14 mouse cellular contexts compared by ENCODE assay signal in genomic region chr4:135140647-135141515, GRCm38 (mm10). TPM values are rescaled to one million over a fixed set of nuclear protein-coding genes. Genes with fewer than 3 reads are reported as not detected.
DNase-seq lines count a peak whose midpoint lies in the region; ATAC-seq lines count a peak whose summit lies in the region.
"Had no signal": no experiment of that assay in that cellular context is flagged by ENCODE, and none has a peak within 500 bp of the region (broad histone marks: within the 10 kb centered on the region; RNA-seq: fewer than 3 reads in every experiment).

No protein-coding gene starts in this region.

- DNase-seq in heart, adult 18-20 months, result no peak
- DNase-seq in midbrain, embryonic 11.5 days (ENCODE audit: low spot score, missing footprints), result peak; percentile 89
- DNase-seq in thymus, postnatal 10 days (ENCODE audit: low spot score in 2 of 2), result no peak
- no peak for DNase-seq in adrenal gland, postnatal 25 days
- DNase-seq: cerebellum, adult 9-11 months; gastrocnemius, postnatal 10 days; layer of hippocampus, adult 9-11 months; liver, embryonic 13.5 days had no signal

- H3K4me2 ChIP-seq in heart, embryonic 13.5 days, result no peak overlapping the region
- no peak overlapping the region for H3K4me2 ChIP-seq in midbrain, embryonic 11.5 days
- no peak overlapping the region for H3K4me2 ChIP-seq in midbrain, embryonic 15.5 days
- H3K4me2 ChIP-seq in stomach, embryonic 14.5 days (replicated peaks; ENCODE audit: low read depth, low read length), result no peak overlapping the region
- H3K4me2 ChIP-seq: liver, embryonic 13.5 days had no signal

- peak overlapping the region; percentile 8; the same call in 1 of the 2 replicates for H3K4me3 ChIP-seq in heart, embryonic 13.5 days
- no peak overlapping the region for H3K4me3 ChIP-seq in midbrain, embryonic 11.5 days (ENCODE audit: low read depth, low read length)
- no peak overlapping the region for H3K4me3 ChIP-seq in midbrain, embryonic 15.5 days
- no peak overlapping the region for H3K4me3 ChIP-seq in stomach, embryonic 14.5 days (ENCODE audit: low read depth, low read length)
- H3K4me3 ChIP-seq: erythroblast, embryonic 14.5 days; liver, embryonic 13.5 days had no signal

- H3K36me3 ChIP-seq in heart, embryonic 13.5 days, result no peaks in the 10 kb centered on the region
- H3K36me3 ChIP-seq in midbrain, embryonic 11.5 days (ENCODE audit: control insufficient read depth, insufficient read depth, low read length), result no peaks in the 10 kb centered on the region
- H3K36me3 ChIP-seq in midbrain, embryonic 15.5 days (replicated peaks), result no peaks in the 10 kb centered on the region
- H3K36me3 ChIP-seq in stomach, embryonic 14.5 days (ENCODE audit: control insufficient read depth, insufficient read depth, low read length), result no peaks in the 10 kb centered on the region
- H3K36me3 ChIP-seq: liver, embryonic 13.5 days had no signal

- no peak for ATAC-seq in heart, embryonic 13.5 days (ENCODE audit: extremely low read depth, insufficient number of reproducible peaks, low FRiP score, low TSS enrichment)
- no peak for ATAC-seq in midbrain, embryonic 11.5 days (ENCODE audit: low FRiP score)
- ATAC-seq in midbrain, embryonic 15.5 days (replicated peaks), result no peak
- ATAC-seq in granulocyte monocyte progenitor cell, adult 5-6 weeks (replicated peaks; ENCODE audit: poor library complexity, severe bottlenecking), result peak; percentile 42; the same call in 1 of the 2 replicates
- ATAC-seq in stomach, embryonic 14.5 days (ENCODE audit: insufficient number of reproducible peaks, insufficient read depth, low FRiP score, low read depth), result 0 out of 2 replicates have a peak, but pooled peaks have one; percentile 51

- WGBS in heart, embryonic 13.5 days, result 2% methylated on average over 25 of the region's 25 CpGs
- WGBS in midbrain, embryonic 11.5 days, result 2% methylated on average over 25 of the region's 25 CpGs
- under 1% methylated on average over 25 of the region's 25 CpGs for WGBS in midbrain, embryonic 15.5 days
- under 1% methylated on average over 25 of the region's 25 CpGs for WGBS in stomach, embryonic 14.5 days

- no peak overlapping the region for H3K27ac ChIP-seq in heart, embryonic 13.5 days (replicated peaks)
- no peak overlapping the region for H3K27ac ChIP-seq in midbrain, embryonic 11.5 days (ENCODE audit: low read depth, low read length)
- no peak overlapping the region for H3K27ac ChIP-seq in midbrain, embryonic 15.5 days
- H3K27ac ChIP-seq in stomach, embryonic 14.5 days (ENCODE audit: low read length), result no peak overlapping the region
- H3K27ac ChIP-seq: liver, embryonic 13.5 days had no signal

- 0 out of 2 replicates have a peak, but pooled peaks cover 6% of the 10 kb centered on the region for H3K4me1 ChIP-seq in heart, embryonic 13.5 days
- H3K4me1 ChIP-seq in midbrain, embryonic 11.5 days (ENCODE audit: control insufficient read depth, insufficient read depth, low read length), result 0 out of 2 replicates have a peak, but pooled peaks cover 4% of the 10 kb centered on the region
- H3K4me1 ChIP-seq in midbrain, embryonic 15.5 days, result peaks cover 4% of the 10 kb centered on the region; the same call in 1 of the 2 replicates
- no peaks in the 10 kb centered on the region for H3K4me1 ChIP-seq in stomach, embryonic 14.5 days (ENCODE audit: control insufficient read depth, insufficient read depth, low read length)

- no peaks in the 10 kb centered on the region for H3K9me3 ChIP-seq in heart, embryonic 13.5 days
- no peaks in the 10 kb centered on the region for H3K9me3 ChIP-seq in midbrain, embryonic 11.5 days (ENCODE audit: control insufficient read depth, low read length)
- H3K9me3 ChIP-seq in midbrain, embryonic 15.5 days, result no peaks in the 10 kb centered on the region
- no peaks in the 10 kb centered on the region for H3K9me3 ChIP-seq in stomach, embryonic 14.5 days (ENCODE audit: control insufficient read depth, low read depth, low read length)
- H3K9me3 ChIP-seq: liver, embryonic 13.5 days had no signal

- H3K9ac ChIP-seq in heart, embryonic 13.5 days, result peak overlapping the region; percentile 10; the same call in 1 of the 2 replicates
- no peak overlapping the region for H3K9ac ChIP-seq in midbrain, embryonic 11.5 days (ENCODE audit: low read length)
- H3K9ac ChIP-seq in midbrain, embryonic 15.5 days, result no peak overlapping the region
- H3K9ac ChIP-seq in stomach, embryonic 14.5 days (replicated peaks; ENCODE audit: low read depth, low read length), result no peak overlapping the region
- H3K9ac ChIP-seq: liver, embryonic 13.5 days had no signal

- H3K27me3 ChIP-seq in heart, embryonic 13.5 days (replicated peaks), result peaks cover 100% of the 10 kb centered on the region
- peaks cover 47% of the 10 kb centered on the region for H3K27me3 ChIP-seq in midbrain, embryonic 11.5 days (ENCODE audit: control insufficient read depth, insufficient read depth, low read length)
- peaks cover 71% of the 10 kb centered on the region for H3K27me3 ChIP-seq in midbrain, embryonic 15.5 days (replicated peaks)
- H3K27me3 ChIP-seq in stomach, embryonic 14.5 days (ENCODE audit: control insufficient read depth, insufficient read depth, low read length), result peaks cover 32% of the 10 kb centered on the region

RNA-seq across cellular contexts. Expression of gene Runx3, which starts 20.4 kb away (rescaled TPM):
- 0.05 and 0.17 TPM in 2 replicates for polyA plus RNA-seq in heart, embryonic 13.5 days (2015; fragmentation: Nextera tagmentation; extraction: Ambion mirVana)
- total RNA-seq in heart, adult 18-20 months (2021), result 1 to 10 TPM; 1.8 to 1.9 TPM
- 0.08 TPM in 1 of 2 replicates, not detected in the other for polyA plus RNA-seq in midbrain, embryonic 11.5 days (2014; fragmentation: Nextera tagmentation; extraction: Ambion mirVana)
- polyA plus RNA-seq in midbrain, embryonic 15.5 days (2015; fragmentation: Nextera tagmentation; extraction: Ambion mirVana), result not detected in 2 replicates
- total RNA-seq in granulocyte monocyte progenitor cell, adult 5-6 weeks (2014; fragmentation: Nextera tagmentation), result 45.8 and 50.6 TPM in 2 replicates
- total RNA-seq in granulocyte monocyte progenitor cell, adult 5-6 weeks (2017), result 5.8 and 7.2 TPM in 2 replicates
- polyA plus RNA-seq in stomach, embryonic 14.5 days (2014; fragmentation: Nextera tagmentation; extraction: Ambion mirVana), result 0.14 and 0.21 TPM in 2 replicates
- total RNA-seq in adrenal gland, postnatal 25 days (2021), result 1.0 and 1.7 TPM in 2 replicates
- total RNA-seq: midbrain, postnatal 0 days had no signal
- polyA plus RNA-seq: midbrain, postnatal 0 days had no signal

Comparison
In these comparisons a context has a peak if more than half of its experiments do, and no peak if none do; other contexts are left out.
1. ATAC-seq: peak in granulocyte monocyte progenitor cell, adult 5-6 weeks (single experiment) and stomach, embryonic 14.5 days (single experiment); none in heart, embryonic 13.5 days (single experiment), midbrain, embryonic 11.5 days (single experiment) and midbrain, embryonic 15.5 days (single experiment).